ENCODE assay signal across 8 mouse cellular contexts in the genomic region with DNA sequence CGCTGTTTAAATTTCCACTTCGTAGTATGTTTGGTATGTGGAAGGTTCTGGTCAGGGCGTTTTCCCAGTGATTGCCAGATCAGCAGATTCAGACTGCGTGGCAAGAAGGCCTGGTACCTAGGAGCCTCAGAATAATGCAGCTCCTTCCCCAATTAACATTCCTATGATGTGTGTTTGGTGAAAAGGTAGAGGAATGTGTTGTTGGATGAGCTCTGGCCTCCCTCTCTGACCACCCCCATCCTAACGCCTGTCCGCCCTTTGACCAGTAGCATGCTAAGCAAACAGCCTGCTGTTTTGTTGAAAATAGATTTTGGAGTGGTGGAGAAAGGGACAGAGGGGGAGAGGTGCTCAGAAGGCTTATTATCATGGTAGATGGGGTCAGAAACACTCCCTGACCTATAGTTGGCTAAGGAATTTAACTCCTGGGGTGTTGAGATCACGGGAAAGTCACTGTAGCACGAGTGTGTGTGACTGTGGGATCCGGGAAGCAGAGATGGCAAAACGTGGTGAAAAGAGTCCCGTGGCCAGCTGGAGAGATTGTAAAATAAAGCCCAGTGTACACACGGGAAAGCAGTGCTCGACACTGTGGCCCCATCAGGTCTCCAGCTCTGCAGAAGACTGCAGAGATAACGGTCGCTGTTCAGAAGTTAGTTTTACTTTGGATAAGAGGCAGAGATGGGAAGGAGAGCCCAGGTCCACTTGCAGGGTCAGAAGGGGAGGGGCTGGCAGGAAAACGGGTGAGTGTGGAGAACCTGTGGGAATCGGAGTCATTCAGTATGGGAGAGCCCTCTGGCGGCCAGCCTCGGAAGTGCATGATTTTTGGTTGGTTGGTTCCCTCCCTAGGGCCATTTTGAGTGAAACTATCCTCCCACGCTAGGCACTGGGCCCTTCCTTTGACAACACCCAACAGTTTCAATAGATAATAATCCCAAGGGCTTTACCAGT. TPM values are rescaled to one million over a fixed set of nuclear protein-coding genes. Genes with fewer than 3 reads are reported as not detected.
DNase-seq lines count a peak whose midpoint lies in the region; ATAC-seq and TF ChIP-seq lines count a peak whose summit lies in the region.

No protein-coding gene starts in this region.

- no peaks in the 10 kb centered on the region for H3K4me1 ChIP-seq in bone marrow, adult 2 months (ENCODE audit: control insufficient read depth, insufficient read depth, low read length)
- peaks cover 8% of the 10 kb centered on the region; the same call in 1 of the 2 replicates for H3K4me1 ChIP-seq in embryonic facial prominence, embryonic 15.5 days
- peaks cover 10% of the 10 kb centered on the region; the same call in 1 of the 2 replicates for H3K4me1 ChIP-seq in limb, embryonic 15.5 days

- TF ChIP-seq CTCF in bone marrow, adult 2 months (IDR thresholded peaks at IDR 0.05; ENCODE audit: control insufficient read depth, insufficient read depth, low read length), result peak; percentile 74

- TF ChIP-seq POLR2A in bone marrow, adult 2 months (IDR thresholded peaks at IDR 0.05; ENCODE audit: borderline replicate concordance, control insufficient read depth, low read depth, low read length), result no peak

- peak; percentile 47; the same call in 1 of the 2 replicates for ATAC-seq in embryonic facial prominence, embryonic 15.5 days (ENCODE audit: insufficient number of reproducible peaks, low FRiP score, low TSS enrichment, low read depth)
- peak; percentile 49; the same call in 1 of the 2 replicates for ATAC-seq in limb, embryonic 15.5 days (ENCODE audit: insufficient number of reproducible peaks, low FRiP score, low TSS enrichment, low read depth)

- H3K4me2 ChIP-seq in embryonic facial prominence, embryonic 15.5 days (replicated peaks), result peak overlapping the region; percentile 43
- H3K4me2 ChIP-seq in limb, embryonic 15.5 days, result peak overlapping the region; percentile 43

- H3K9ac ChIP-seq in embryonic facial prominence, embryonic 15.5 days, result no peak overlapping the region
- no peak overlapping the region for H3K9ac ChIP-seq in limb, embryonic 15.5 days

- DNase-seq in 3T3-L1 (ENCODE audit: low read depth, low spot score), result peak; percentile 94
- DNase-seq in heart, adult 8-10 months (ENCODE audit: low spot score), result peak; percentile 91
- peak; percentile 94 for DNase-seq in kidney, adult 9 months
- DNase-seq in monocyte, adult 2 months (ENCODE audit: low read depth in 1 of 2, low spot score in 2 of 2), result peak; percentile 17 to 36
- peak; percentile 34 to 59 for DNase-seq in spleen, postnatal 14 days (ENCODE audit: low spot score in 2 of 2)

- H3K27ac ChIP-seq in bone marrow, adult 2 months (ENCODE audit: control insufficient read depth, insufficient read depth, low read depth, low read length, poor library complexity), result no peak overlapping the region
- peak overlapping the region; percentile 28; the same call in 1 of the 2 replicates for H3K27ac ChIP-seq in embryonic facial prominence, embryonic 15.5 days (replicated peaks)
- H3K27ac ChIP-seq in limb, embryonic 15.5 days, result no peak overlapping the region

- no peaks in the 10 kb centered on the region for H3K27me3 ChIP-seq in embryonic facial prominence, embryonic 15.5 days
- no peaks in the 10 kb centered on the region for H3K27me3 ChIP-seq in limb, embryonic 15.5 days

- H3K4me3 ChIP-seq in bone marrow, adult 2 months (replicated peaks; ENCODE audit: control insufficient read depth, low read depth, low read length), result no peak overlapping the region
- H3K4me3 ChIP-seq in embryonic facial prominence, embryonic 15.5 days (replicated peaks), result peak overlapping the region; percentile 23
- peak overlapping the region; percentile 28 for H3K4me3 ChIP-seq in limb, embryonic 15.5 days

- WGBS in bone marrow, adult 2 months, result 45% methylated on average over 20 of the region's 20 CpGs
- WGBS in embryonic facial prominence, embryonic 15.5 days, result 32% methylated on average over 20 of the region's 20 CpGs
- 28% methylated on average over 20 of the region's 20 CpGs for WGBS in limb, embryonic 15.5 days

- H3K36me3 ChIP-seq in embryonic facial prominence, embryonic 15.5 days, result no peaks in the 10 kb centered on the region
- no peaks in the 10 kb centered on the region for H3K36me3 ChIP-seq in limb, embryonic 15.5 days

- no peaks in the 10 kb centered on the region for H3K9me3 ChIP-seq in embryonic facial prominence, embryonic 15.5 days (replicated peaks)
- no peaks in the 10 kb centered on the region for H3K9me3 ChIP-seq in limb, embryonic 15.5 days

RNA-seq across cellular contexts. Expression of gene Abca4, which starts 59.9 kb away (rescaled TPM):
- 0.49 TPM in 1 of 2 replicates, not detected in the other for polyA plus RNA-seq in bone marrow, adult 2 months (2011; ENCODE audit: insufficient read depth, insufficient read length, low replicate concordance, missing spikeins)
- polyA plus RNA-seq in embryonic facial prominence, embryonic 15.5 days (2015; fragmentation: Nextera tagmentation; extraction: Ambion mirVana), result 1.3 and 1.6 TPM in 2 replicates
- total RNA-seq in heart, adult 8-10 months (2022), result 1 to 10 TPM; 1.8 to 2.7 (median 2.3) TPM
- polyA plus RNA-seq in limb, embryonic 15.5 days (2015; fragmentation: Nextera tagmentation; extraction: Ambion mirVana), result 1.0 and 1.2 TPM in 2 replicates

Comparison
In these comparisons a context has a peak if more than half of its experiments do, and no peak if none do; other contexts are left out.
1. DNase-seq: peak in every context shown above with its lines; median percentile 94 in 3T3-L1; 94 in kidney, adult 9 months; 91 in heart, adult 8-10 months; 46 in spleen, postnatal 14 days; 26 in monocyte, adult 2 months.